Mouse (Mus musculus): Measurements from ENCODE around the gene Slc5a2. TPM values are rescaled to one million over a fixed set of nuclear protein-coding genes. Genes with fewer than 3 reads are reported as not detected.

Slc5a2 gene
- total and polyA plus RNA-seq, 3 experiments = 0.21 TPM; not detected in 2

DNA sequence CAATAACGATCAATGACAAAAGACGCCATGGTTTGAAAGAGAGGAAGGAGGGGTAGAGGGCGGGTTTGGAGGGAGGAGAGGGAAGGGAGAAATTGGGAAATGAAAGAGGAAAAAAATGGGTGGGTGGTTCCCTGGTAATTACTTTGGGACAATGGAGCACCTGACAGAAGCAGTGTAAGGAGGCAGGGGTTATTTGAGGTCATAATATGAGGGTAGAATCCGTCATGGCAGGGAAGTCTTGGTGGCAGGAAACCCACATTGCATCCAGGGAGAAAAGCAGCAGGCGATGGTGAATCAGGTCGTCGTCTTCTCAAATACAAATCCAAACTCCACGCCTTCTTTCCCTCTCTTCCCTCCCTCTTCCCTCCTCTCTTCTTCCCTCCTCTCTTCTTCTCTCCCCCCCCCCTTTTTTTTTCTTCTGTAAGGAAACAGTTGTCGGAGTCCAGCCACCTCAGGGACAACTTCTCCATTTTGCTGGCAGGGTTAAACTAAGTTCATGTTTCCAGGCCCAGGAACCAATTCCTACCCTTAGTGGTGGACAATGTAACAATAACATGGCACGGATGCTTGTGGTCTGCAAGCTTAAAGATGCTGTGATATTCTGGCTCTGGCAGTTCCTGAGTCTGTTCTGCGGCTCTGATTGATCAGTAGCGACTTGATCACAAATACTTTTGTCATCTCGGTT, 47.1 kb downstream of the Slc5a2 start:
- Histone ChIP-seq H3K4me3 (replicated peaks in 1 of 3; ENCODE audit: low read depth in 2 of 3, low read length in 2 of 3, poor library complexity in 1 of 3) (no peak overlapping the region), H3K9ac (ENCODE audit: insufficient read depth, low read depth) (no peak overlapping the region), H3K27me3 (replicated peaks) (peaks cover 26% of the 10 kb centered on the region), H3K4me2 (ENCODE audit: insufficient read depth, low read depth, poor library complexity, severe bottlenecking) (no peak overlapping the region), H3K4me1 (ENCODE audit: control insufficient read depth in 1 of 2, insufficient read depth in 2 of 2) (no peaks in the 10 kb centered on the region), H3K27ac (ENCODE audit: insufficient read depth, low read depth) (no peak overlapping the region), H3K79me2 (replicated peaks; ENCODE audit: control insufficient read depth, extremely low read depth, insufficient read depth, poor library complexity, severe bottlenecking) (no peaks in the 10 kb centered on the region), H3K36me3 (replicated peaks in 1 of 2; ENCODE audit: control insufficient read depth in 1 of 2, insufficient read depth in 1 of 2, low read length in 1 of 2) (no peaks in the 10 kb centered on the region), H3K9me3 (replicated peaks; ENCODE audit: low read length) (no peaks in the 10 kb centered on the region)
- DNase-seq (ENCODE audit: extremely low read depth) = no peak
- TF ChIP-seq E2F4 (IDR thresholded peaks at IDR 0.05; ENCODE audit: insufficient replicate concordance, low read depth, low read length) (no peak), MEF2A (IDR thresholded peaks at IDR 0.05; ENCODE audit: borderline replicate concordance, low read depth, low read length) (no peak), ZNF384 (IDR thresholded peaks at IDR 0.05; ENCODE audit: low read depth, low read length) (no peak), IRF4 (IDR thresholded peaks at IDR 0.05; ENCODE audit: low read depth, low read length) (no peak), ELF1 (IDR thresholded peaks at IDR 0.05; ENCODE audit: low read depth, low read length) (no peak), NELFE (IDR thresholded peaks at IDR 0.05; ENCODE audit: low read depth, low read length) (no peak), SIN3A (IDR thresholded peaks at IDR 0.05; ENCODE audit: low read length) (no peak)
- in situ Hi-C loops (cut with MboI; ENCODE audit: low pct_ligation_motif_present, low pct_unique_long_range_greater_than_20kb, low sequenced_read_pairs) = no loop called here
- dilution Hi-C loops (cut with MboI; ENCODE audit: extremely low pct_ligation_motif_present, extremely low pct_unique_long_range_greater_than_20kb, low sequenced_read_pairs) = no loop called here

DNA sequence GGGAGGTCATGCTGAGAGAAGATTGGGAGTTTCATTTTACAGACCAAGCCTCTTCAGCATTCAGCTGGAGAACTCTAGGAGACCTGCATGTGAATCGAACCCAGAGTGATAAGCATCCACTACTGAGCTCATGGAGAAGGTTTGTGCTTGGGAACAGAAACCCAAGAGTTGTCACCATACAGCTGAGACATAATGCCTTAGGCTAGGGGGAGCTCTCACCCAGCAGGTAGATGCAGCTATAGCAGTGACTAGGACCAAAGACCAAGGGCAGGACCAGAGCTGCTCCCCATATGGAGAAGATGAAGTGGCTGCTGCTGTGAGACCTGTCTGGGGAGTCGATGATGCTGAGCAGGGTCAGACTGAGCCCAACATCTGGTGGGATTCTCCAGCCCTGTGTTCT, 48.1 kb downstream of the Slc5a2 start:
- H3K4me1 ChIP-seq (ENCODE audit: control insufficient read depth in 1 of 2, insufficient read depth in 2 of 2) = peaks cover 0 to 6% of the 10 kb centered on the region in 2 experiments; a peak in 1 of 4 replicates
- H3K27me3 ChIP-seq (replicated peaks) = peaks cover 26% of the 10 kb centered on the region
- H3K36me3 ChIP-seq (replicated peaks in 1 of 2; ENCODE audit: control insufficient read depth in 1 of 2, insufficient read depth in 1 of 2, low read length in 1 of 2) = no peaks in the 10 kb centered on the region
- no peak overlapping the region for H3K4me2 ChIP-seq (ENCODE audit: insufficient read depth, low read depth, poor library complexity, severe bottlenecking)
- H3K79me2 ChIP-seq (replicated peaks; ENCODE audit: control insufficient read depth, extremely low read depth, insufficient read depth, poor library complexity, severe bottlenecking) = no peaks in the 10 kb centered on the region
- H3K9me3 ChIP-seq (replicated peaks; ENCODE audit: low read length) = no peaks in the 10 kb centered on the region
- no peak for DNase-seq (ENCODE audit: extremely low read depth)
- dilution Hi-C loops (cut with MboI; ENCODE audit: extremely low pct_ligation_motif_present, extremely low pct_unique_long_range_greater_than_20kb, low sequenced_read_pairs) = no loop called here
- no peak overlapping the region for H3K27ac ChIP-seq (ENCODE audit: insufficient read depth, low read depth)
- in situ Hi-C loops (cut with MboI; ENCODE audit: low pct_ligation_motif_present, low pct_unique_long_range_greater_than_20kb, low sequenced_read_pairs) = no loop called here
- TF ChIP-seq MEF2A (IDR thresholded peaks at IDR 0.05; ENCODE audit: borderline replicate concordance, low read depth, low read length) (no peak), CTCF (conservative IDR thresholded peaks at IDR 0.05 in 1 of 2, IDR thresholded peaks at IDR 0.05 in 1 of 2; ENCODE audit: low read depth in 2 of 2, low read length in 2 of 2) (peak in 1 of 2 experiments; percentile 58; a peak in 2 of 4 replicates), ELF1 (IDR thresholded peaks at IDR 0.05; ENCODE audit: low read depth, low read length) (no peak), SIN3A (IDR thresholded peaks at IDR 0.05; ENCODE audit: low read length) (no peak), EP300 (IDR thresholded peaks at IDR 0.05; ENCODE audit: low read length) (no peak), E2F4 (IDR thresholded peaks at IDR 0.05; ENCODE audit: insufficient replicate concordance, low read depth, low read length) (no peak), PAX5 (IDR thresholded peaks at IDR 0.05; ENCODE audit: low read length) (no peak), MAX (IDR thresholded peaks at IDR 0.05; ENCODE audit: low read length) (no peak), UBTF (IDR thresholded peaks at IDR 0.05; ENCODE audit: low read depth, low read length) (no peak), TBP (conservative IDR thresholded peaks at IDR 0.05; ENCODE audit: low read depth, low read length) (no peak), USF1 (IDR thresholded peaks at IDR 0.05; ENCODE audit: low read depth, low read length) (no peak), NELFE (IDR thresholded peaks at IDR 0.05; ENCODE audit: low read depth, low read length) (no peak), ZKSCAN1 (IDR thresholded peaks at IDR 0.05; ENCODE audit: borderline replicate concordance, low read depth, low read length) (no peak), SMC3 (IDR thresholded peaks at IDR 0.05; ENCODE audit: low read depth, low read length) (peak; percentile 28; the same call in 1 of the 2 replicates), HCFC1 (IDR thresholded peaks at IDR 0.05; ENCODE audit: low read depth, low read length) (no peak), ETS1 (conservative IDR thresholded peaks at IDR 0.05; ENCODE audit: low read depth, low read length) (no peak), CHD2 (IDR thresholded peaks at IDR 0.05; ENCODE audit: low read length) (no peak), POLR2A (IDR thresholded peaks at IDR 0.05; ENCODE audit: low read depth, low read length) (no peak), MAZ (IDR thresholded peaks at IDR 0.05; ENCODE audit: low read depth, low read length) (no peak), ZMIZ1 (IDR thresholded peaks at IDR 0.05; ENCODE audit: low read depth, low read length) (no peak), POLR2AphosphoS2 (IDR thresholded peaks at IDR 0.05; ENCODE audit: low read depth, low read length) (no peak), ZC3H11A (IDR thresholded peaks at IDR 0.05; ENCODE audit: low read depth, low read length) (no peak), RAD21 (IDR thresholded peaks at IDR 0.05; ENCODE audit: low read depth, low read length) (peak; percentile 48), ZNF384 (IDR thresholded peaks at IDR 0.05; ENCODE audit: low read depth, low read length) (no peak)
- H3K4me3 ChIP-seq (replicated peaks in 1 of 3; ENCODE audit: low read depth in 2 of 3, low read length in 2 of 3, poor library complexity in 1 of 3) = no peak overlapping the region
- H3K9ac ChIP-seq (ENCODE audit: insufficient read depth, low read depth) = no peak overlapping the region
